1 mouse cellular context compared by ENCODE assay signal in genomic region chr14:54993636-54994035, GRCm38 (mm10).
TF ChIP-seq lines count a peak whose summit lies in the region.

No protein-coding gene starts in this region.

TF ChIP-seq in myocyte, 11 proteins besides CTCF, POLR2A, EP300 and RAD21 (continued from another document):
- TF ChIP-seq CEBPB (IDR thresholded peaks at IDR 0.05; ENCODE audit: insufficient read depth, poor library complexity, severe bottlenecking), result no peak
- no peak for TF ChIP-seq MYOD1 (IDR thresholded peaks at IDR 0.05; ENCODE audit: control insufficient read depth in 1 of 3, insufficient read length in 2 of 3, low read depth in 2 of 3)
- no peak for TF ChIP-seq E2F4 (IDR thresholded peaks at IDR 0.05; ENCODE audit: insufficient read depth)
- TF ChIP-seq TCF3 (IDR thresholded peaks at IDR 0.05; ENCODE audit: insufficient read length, low read depth), result no peak
- no peak for TF ChIP-seq USF1 (IDR thresholded peaks at IDR 0.05; ENCODE audit: low read depth)
- no peak for TF ChIP-seq SRF (IDR thresholded peaks at IDR 0.05; ENCODE audit: control insufficient read depth, insufficient read length, low read depth)
- no peak for TF ChIP-seq TCF12 (IDR thresholded peaks at IDR 0.05; ENCODE audit: insufficient read depth, poor library complexity, severe bottlenecking)
- TF ChIP-seq MAX (IDR thresholded peaks at IDR 0.05; ENCODE audit: low read depth), result no peak
- no peak for TF ChIP-seq POLR2AphosphoS2 (IDR thresholded peaks at IDR 0.05; ENCODE audit: insufficient read length, low read depth)
- no peak for TF ChIP-seq MYOG (IDR thresholded peaks at IDR 0.05; ENCODE audit: control insufficient read depth in 1 of 3, insufficient read depth in 1 of 3, insufficient read length in 2 of 3, low read depth in 2 of 3)
